Mouse (Mus musculus) cerebellum, postnatal 25 days (tissue): Measurements from ENCODE around the gene Atxn1l.
A peak's percentile ranks its signal among the peaks of the same experiment; 100 is the strongest.

Experiments
- DNase-seq, 2 experiments: peaks; one replicate each; pipeline ENCODE4 v3.0.0; 2021; ENCODE audit warnings: mixed read lengths in 2 of 2

Atxn1l gene

DNA sequence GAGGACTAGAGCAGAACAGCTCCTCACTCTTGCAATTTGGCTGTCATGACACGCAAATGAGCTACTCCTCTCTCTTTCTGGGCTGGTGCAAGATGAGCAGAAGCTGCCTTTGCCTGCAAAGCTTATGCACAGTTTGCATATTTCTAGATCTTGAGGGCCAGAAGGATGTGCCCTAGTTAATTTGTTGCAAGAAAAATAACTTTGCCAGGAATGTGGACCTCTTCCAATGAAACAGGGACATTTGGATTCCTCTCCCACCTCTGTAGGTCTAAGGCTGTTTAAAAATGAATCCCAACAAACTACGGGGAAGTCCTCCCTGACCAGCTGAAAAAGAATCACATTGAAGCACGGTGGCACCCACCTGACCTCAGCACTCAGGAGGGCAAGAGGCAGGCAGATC lies 12.4 kb downstream of the Atxn1l start:
- no peak for DNase-seq

DNA sequence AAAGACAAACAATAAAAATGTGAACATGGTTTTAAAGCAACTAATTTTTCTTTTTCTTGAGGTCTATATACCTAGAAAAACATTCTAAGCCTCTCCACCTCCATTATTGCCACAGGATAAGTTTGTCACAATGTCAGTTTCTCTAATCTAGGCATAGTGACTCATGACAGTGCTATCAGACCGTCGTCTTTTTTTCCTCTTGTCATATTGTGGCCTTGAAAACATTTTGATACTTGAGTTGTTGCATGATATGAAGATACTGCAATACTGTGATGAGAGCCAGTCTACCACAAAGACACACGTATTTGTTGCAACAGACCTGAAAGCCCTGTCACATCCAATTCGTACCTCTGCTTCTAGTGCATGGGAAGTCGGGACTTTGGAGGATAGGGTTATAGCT lies 22.6 kb downstream of the Atxn1l start:
- no peak for DNase-seq

DNA sequence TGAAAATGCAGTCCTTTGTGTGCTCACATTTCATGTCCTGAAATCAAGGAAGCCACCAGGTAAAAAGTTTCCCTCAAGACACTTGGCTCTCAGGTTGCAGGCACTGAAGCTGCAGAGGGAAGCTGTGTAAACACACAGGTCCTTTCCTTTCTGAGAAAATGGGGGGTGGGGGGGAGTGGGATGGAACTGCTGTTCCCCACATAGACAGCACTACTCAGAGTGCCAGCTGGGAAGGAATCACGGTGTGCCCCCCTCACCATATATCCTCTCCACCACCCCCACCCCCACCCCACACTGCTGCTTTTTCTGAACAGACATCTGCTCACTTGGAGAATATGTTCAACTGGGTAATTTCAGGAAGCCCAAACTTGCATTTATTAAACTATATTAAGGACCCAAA lies 25.0 kb downstream of the Atxn1l start:
- no peak for DNase-seq

DNA sequence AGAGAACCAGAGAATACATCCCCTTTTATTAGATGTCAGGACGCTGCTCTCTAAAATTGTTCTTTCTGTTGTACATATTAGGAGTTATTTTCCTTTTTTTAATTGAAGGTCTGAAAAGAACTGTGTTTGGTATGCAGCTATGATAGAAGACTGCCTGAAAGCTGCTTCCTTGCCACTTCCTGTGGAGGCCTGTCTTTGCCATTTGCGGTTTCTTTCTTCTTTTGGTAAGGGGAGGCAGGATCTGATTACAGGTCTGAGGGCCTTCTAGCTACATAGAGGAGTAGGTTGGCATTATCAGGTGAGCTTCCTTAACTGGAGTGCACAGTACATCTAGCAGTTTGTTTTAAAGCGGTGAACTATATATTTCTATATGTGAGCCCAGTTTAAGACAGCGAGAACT lies 29.6 kb downstream of the Atxn1l start:
- no peak for DNase-seq

DNA sequence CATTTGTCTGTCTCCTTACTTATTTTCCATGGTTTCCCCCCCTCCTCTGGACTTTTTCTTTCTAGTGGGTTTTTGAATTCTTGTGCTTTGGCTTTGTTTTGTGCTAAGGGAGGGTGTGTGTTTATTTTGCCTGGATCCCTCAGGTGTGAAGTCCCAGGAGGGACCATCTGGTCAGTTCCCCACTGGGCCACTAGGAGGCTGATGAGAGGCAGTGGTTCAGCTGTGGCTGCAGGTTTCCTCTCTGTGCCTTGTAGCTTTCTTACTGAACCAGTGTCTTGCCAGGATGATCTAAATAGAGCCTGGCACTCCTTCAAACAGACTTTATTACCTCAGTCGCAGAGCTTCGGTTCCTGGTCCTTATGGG lies 30.7 kb downstream of the Atxn1l start:
- peak; percentile 80 to 89 for DNase-seq

DNA sequence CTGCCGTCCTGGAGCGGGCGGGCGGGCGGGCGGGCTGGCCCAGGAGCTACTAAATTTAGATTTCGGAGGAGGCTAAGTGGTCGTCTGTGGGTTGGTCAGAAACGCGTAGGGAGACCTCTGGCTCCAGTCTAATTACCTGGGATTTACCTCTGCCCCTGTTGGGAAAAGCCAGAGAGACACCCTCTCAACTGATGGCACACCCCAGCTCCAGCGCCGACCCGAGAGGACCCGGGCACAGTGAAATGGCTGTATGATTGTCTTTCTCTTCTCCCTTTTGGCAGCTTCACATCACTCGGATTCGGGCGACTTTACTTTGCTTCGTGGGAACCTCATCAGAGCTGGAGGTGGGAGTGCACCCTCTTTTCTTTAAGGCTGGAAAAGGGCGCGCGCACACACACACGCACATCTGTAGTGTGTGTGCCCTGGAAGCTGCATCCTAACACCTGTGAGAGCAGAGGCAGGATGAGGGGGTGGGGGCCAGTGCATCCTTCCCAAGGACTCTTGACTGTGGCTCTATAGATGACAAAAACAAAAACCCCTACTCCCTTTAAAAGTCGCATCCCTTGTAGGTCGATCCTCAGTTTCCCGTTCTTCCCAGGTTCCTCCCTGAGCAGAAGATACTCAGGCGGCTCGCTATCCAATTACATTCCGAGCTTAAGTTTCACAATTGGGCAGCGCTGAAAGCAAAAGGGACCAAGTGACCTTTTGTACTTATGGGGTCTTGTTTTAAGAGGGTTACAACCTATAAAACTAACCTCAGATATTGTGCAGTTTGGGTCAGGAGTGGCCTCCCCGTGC lies 31.3 kb downstream of the Atxn1l start:
- DNase-seq = no peak

DNA sequence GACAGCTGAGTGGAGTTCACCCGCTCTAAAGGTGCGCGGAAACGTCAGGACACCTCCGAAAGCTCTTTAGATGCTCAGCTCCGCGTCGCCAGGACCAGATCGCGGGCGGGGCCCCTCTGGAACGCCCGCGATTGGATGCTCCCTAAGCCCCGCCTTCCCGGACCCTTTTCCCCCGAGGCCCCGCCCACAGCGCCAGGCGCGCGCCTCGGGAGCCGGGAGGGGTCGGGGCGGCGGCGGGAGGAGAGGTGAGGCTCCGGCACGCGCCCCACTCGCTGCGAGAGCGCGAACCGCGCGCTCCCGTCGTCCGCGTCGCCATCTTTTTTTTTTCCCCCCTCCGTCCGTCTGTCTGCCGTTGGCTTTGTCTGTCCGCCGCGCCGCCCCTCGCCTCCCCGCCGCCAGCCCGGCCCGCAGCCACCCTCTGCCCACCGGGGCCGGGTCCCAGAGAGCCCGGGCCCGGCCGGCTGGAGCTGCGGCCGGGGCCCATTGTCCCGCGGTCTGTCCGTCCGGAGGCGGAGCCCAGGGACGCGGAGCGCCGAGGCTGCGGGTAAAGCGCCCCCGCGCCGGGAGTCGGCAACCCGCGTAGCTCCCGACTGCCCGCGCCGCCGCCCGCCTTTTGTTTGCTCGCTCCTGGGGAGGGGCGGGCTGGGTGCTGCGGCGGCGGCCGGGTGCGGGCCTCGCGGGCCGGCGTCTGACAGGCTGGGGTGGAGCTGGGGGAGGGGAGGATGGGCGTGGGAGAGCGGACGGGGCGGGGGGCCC lies 32.0 kb downstream of the Atxn1l start, which contains the start of gene Zfp821:
TSS of gene Zfp821 (plus strand) at position 227 of the 756 bp plus-strand sequence.
- peak; percentile 95 to 99 for DNase-seq

DNA sequence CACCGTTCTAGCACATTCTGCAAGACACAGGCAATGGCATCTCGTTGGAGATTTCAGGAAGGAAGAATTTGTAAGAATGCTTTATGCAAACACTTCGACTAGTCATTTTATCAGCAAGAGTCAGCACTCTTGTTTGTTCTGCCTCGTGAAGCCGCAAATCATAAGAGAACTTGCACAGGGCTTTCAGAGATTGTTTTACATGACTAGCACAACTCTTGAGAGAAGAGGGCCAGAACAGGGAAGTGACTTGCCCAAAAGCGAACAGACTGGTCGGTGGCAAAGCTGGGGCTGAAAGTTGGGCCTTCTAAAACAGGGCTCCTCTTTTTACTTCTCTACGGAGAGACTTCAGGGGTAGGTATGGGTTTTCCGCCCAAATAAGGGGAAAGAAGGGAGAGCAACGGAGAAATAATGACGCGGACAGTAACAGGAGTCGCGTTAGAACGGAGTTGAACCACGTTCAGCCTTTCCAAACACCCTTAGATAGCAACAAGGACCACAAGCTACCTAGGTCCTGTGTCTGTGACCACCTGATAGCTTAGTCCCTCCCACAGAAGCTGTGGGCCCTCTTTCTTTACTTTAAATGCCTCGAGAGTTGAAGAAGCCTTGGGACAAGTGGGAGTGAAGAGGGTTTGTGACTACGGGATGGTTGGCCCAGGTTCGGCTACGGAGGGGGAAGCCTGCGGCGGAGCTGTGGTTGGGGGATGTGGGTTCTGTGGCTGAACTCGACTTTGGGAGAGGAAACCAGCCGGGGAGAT lies 32.8 kb downstream of the Atxn1l start:
- DNase-seq = no peak

DNA sequence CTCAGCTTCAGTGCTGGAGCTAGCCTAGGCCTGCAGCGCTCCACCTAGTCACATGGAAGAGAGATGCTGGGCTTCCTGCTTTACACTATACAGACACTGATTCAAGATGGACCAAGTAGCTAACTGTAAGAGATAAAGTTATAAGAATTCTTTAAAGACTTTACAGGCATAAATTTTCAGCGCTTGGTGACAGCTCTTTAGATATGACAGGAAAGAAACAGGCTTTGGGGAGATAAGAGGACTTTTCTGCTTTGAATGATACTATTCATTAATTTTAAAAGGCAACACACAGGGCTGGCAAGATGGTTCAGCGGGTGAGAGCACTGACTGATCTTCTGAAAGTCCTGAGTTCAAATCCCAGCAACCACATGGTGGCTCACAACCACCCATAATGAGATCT lies 39.1 kb downstream of the Atxn1l start:
- no peak for DNase-seq

DNA sequence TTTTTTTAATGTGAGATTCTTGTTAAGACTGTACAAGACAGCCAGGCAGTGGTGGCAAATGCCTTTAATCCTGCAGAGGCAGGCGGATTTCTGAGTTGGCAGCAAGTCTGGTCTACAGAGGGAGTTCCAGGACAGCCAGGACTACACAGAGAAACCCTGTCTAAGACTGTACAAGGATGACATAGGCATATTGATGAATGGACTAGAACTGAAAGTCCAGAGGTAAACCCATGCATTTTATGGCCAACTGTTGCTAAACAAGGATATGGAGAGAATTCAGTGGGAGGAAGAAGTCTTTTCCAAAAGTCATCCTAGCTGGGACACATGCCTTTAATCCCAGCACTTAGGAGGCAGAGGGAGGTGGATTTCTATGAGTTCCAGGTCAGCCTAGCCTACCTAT lies 39.8 kb downstream of the Atxn1l start:
- no peak for DNase-seq

DNA sequence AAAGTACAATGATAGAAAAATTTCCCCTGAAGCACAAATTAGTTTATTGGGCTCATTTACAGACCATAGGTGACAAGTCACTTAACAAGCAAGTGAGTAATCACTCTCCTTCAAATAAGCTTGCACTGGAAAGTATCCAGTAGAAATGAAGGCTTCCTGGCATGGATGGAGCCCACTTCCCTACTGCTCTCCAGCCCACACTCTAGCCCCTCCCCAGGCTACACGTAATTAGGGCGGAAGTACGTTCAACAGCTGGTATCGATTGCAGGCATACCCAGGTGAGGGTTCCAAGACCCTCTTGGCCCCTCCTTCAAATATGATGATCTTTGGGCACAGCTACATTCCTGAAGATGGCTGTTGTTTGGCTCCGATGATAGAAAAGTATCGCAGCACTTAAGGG lies 43.4 kb downstream of the Atxn1l start:
- no peak for DNase-seq

DNA sequence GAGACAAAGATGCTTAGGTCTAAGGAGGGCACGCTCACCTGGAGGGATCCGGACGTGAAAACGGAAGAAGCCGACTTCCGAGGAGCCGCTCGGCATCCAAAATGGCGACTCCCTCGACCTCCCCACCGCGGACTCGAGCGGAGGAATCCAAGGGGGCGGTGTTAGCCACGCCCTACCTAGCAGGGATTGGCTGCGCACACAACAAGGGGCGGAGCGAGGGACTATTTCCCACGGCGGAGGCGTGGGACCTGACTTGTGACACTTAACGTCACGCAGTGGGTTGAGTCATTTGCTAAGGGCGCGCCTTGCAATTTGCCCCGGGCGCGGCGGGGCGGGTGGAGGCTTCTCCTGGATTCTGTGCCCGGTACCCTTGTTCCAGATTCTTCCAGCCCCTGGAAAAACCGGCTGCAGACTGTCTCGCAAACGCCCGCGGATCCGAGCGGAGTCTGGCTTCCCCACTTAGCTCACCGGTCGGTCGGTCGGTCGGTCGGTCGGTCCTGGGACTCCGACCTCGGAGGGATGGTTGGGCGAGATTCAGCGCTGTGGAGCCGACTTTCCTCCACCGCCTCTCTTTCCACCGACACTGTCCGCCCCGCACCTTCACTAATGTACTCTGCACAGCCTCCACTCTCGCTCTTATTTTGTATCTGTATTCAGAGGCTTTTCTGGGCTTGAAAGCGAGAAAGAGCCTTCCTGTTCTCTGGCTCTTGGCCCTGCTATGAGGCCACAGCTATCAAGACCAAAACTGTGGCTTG lies 44.2 kb downstream of the Atxn1l start, which contains the start of gene Ist1:
TSS of gene Ist1 (minus strand) at position 115 of the 755 bp plus-strand sequence.
- peak; percentile 98 to 99 for DNase-seq

DNA sequence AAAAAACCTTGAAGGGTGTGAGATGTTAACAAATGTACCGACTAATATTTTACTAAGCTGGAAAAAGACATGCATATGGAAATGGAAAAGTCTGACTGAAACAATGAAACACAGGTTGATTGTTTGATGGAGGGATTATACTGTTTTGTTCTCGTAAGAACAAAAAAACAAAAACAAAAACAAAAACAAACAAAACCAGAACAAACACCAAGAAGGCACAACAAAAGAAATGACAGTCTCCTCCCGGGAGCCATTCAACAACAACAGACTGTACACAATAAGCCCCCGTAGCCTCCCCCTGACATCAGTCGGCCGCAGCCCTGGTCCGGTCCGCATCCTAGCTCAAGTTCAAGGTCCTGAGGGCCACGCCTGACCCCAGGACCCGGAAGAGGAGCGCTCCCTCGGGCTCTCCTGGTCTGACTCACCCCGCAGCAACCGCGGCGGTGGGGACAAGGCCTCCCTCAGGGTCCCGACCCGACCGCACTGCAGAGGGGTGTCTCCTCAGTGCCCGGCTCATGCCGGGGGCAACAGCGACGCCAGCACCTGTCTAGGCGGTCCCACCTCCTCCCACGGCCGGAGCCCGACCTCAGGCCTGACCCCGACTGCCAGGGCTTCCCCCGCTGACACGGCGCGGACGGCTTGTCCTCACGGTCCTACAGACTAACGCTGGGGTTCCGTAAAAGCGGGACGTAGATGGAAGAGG lies 44.9 kb downstream of the Atxn1l start:
- DNase-seq = no peak

DNA sequence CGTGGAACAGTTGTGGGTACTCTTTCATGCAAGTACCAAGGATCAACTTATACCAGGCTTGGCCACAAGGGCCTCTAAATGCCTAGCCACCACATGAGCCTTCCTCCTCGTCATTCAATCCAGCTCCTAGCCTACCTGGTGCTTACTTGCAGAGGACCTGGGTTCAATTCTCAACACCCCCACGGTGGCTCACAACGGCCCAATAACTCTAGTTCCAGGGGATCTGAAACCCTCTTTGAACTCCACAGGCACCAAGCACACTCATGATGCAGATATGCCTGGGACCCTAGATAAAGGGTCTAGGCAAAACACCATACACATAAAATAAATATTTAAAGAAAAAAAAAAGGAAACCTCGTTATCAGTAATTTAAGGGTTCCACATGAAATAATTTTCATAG lies 45.8 kb downstream of the Atxn1l start:
- DNase-seq = peak; percentile 23 to 28

DNA sequence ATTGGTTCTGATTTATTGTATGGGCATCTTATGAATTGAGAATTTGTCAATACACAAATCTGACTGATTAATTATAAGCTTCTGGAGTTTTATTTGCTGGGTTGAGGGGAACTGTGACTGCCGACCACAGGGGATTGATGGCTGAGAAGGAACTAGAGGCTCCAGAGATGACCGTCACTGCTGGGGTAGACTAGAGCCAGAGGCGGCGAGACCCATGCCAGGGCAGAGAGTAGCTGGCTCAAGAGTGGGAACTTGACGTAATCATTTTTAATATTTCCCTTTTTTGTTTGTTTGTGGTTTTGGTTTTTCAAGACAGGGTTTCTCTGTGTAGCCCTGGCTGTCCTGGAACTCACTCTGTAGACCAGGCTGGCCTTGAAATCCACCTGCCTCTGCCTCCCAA lies 50.3 kb downstream of the Atxn1l start:
- DNase-seq = no peak

DNA sequence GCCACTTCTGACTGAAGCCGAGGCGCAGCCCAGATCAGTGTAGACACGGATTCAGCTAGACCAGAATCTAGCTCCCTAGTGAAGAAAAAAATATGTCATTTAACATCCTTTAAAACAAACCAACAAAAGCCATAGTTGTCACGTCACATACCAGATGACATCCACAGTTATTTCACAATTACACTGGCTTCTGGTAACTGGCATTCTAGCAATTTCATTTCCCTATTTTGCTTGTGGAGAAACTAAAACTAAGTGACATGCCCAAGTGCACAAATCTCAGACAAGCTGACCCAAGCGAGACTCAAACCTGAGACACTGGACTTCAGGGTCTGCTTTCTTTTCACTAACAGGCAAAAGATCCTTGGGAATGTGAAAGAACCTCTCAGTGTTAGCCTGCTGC lies 55.4 kb downstream of the Atxn1l start:
- DNase-seq = no peak

DNA sequence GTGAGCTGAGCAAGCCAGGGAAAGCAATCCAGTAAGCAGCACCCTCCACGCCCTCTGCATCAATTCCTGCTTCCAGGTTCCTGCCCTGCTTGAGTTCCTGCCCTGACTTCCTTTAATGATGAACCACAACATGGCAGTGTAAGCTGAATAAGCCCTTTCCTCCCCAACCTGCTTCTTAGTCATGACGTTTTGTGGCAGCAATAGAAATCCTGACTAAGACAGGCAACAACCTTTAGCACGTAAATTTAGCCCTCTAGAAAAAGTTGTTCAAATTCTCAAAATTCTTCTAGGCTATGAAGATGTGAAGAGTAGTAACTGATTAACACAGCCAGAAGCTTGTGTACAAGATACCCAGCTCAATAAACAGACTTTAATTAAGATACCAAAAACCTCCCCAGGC lies 56.0 kb downstream of the Atxn1l start:
- no peak for DNase-seq
